Comparison of ENCODE assay signal across 25 mouse cellular contexts in genomic region chr1:115512632-115513031, GRCm38 (mm10).
DNase-seq lines count a peak whose midpoint lies in the region; ATAC-seq and TF ChIP-seq lines count a peak whose summit lies in the region.
"Had no signal": no experiment of that assay in that cellular context is flagged by ENCODE, and none has a peak within 500 bp of the region (broad histone marks: within the 10 kb centered on the region; RNA-seq: fewer than 3 reads in every experiment).

No protein-coding gene starts in this region.

- H3K36me3 ChIP-seq in kidney, embryonic 14.5 days (ENCODE audit: control insufficient read depth, insufficient read depth, low read length): no peaks in the 10 kb centered on the region
- no peaks in the 10 kb centered on the region for H3K36me3 ChIP-seq in kidney, adult 2 months (ENCODE audit: control insufficient read depth, insufficient read depth, low read length)
- H3K36me3 ChIP-seq: embryonic facial prominence, embryonic 12.5 days; embryonic facial prominence, embryonic 15.5 days; heart, embryonic 10.5 days; heart, embryonic 13.5 days had no signal

- TF ChIP-seq CTCF in kidney, adult 2 months (conservative IDR thresholded peaks at IDR 0.05; ENCODE audit: insufficient read depth, insufficient read length, low read depth, low read length): no peak

- H3K4me3 ChIP-seq in kidney, embryonic 14.5 days (ENCODE audit: low read length): no peak overlapping the region
- no peak overlapping the region for H3K4me3 ChIP-seq in kidney, adult 2 months (ENCODE audit: insufficient read depth, low read depth, low read length)
- H3K4me3 ChIP-seq: embryonic facial prominence, embryonic 12.5 days; embryonic facial prominence, embryonic 15.5 days; gastrocnemius, adult 2 months; heart, embryonic 10.5 days; heart, embryonic 13.5 days had no signal

- H3K4me2 ChIP-seq in kidney, embryonic 14.5 days (replicated peaks; ENCODE audit: low read depth, low read length): no peak overlapping the region
- H3K4me2 ChIP-seq: embryonic facial prominence, embryonic 12.5 days; embryonic facial prominence, embryonic 15.5 days; heart, embryonic 13.5 days; hindbrain, embryonic 14.5 days had no signal

- no peaks in the 10 kb centered on the region for H3K4me1 ChIP-seq in kidney, embryonic 14.5 days (ENCODE audit: control insufficient read depth, insufficient read depth, low read length)
- no peaks in the 10 kb centered on the region for H3K4me1 ChIP-seq in kidney, adult 2 months (ENCODE audit: control insufficient read depth, insufficient read depth, low read length)
- H3K4me1 ChIP-seq: embryonic facial prominence, embryonic 12.5 days; embryonic facial prominence, embryonic 15.5 days; heart, embryonic 10.5 days had no signal

- no peaks in the 10 kb centered on the region for H3K27me3 ChIP-seq in kidney, embryonic 14.5 days (ENCODE audit: control insufficient read depth, insufficient read depth, low read length)
- H3K27me3 ChIP-seq in kidney, adult 2 months (replicated peaks; ENCODE audit: control insufficient read depth, insufficient read depth, low read length): no peaks in the 10 kb centered on the region
- H3K27me3 ChIP-seq: embryonic facial prominence, embryonic 12.5 days; embryonic facial prominence, embryonic 15.5 days; heart, embryonic 13.5 days had no signal

- TF ChIP-seq POLR2A in kidney, adult 2 months (IDR thresholded peaks at IDR 0.05; ENCODE audit: low read depth, low read length): no peak

- peak; percentile 55; the same call in 1 of the 2 replicates for ATAC-seq in kidney, embryonic 14.5 days (ENCODE audit: low FRiP score, low TSS enrichment)
- ATAC-seq: CD4-positive, CD25-positive, alpha-beta regulatory T cell, adult 4 months; forebrain, embryonic 14.5 days; forebrain, postnatal 0 days had no signal

- no peak overlapping the region for H3K27ac ChIP-seq in kidney, embryonic 14.5 days (ENCODE audit: low read depth, low read length)
- H3K27ac ChIP-seq in kidney, adult 2 months (ENCODE audit: insufficient read depth, low read depth, low read length): no peak overlapping the region
- H3K27ac ChIP-seq: embryonic facial prominence, embryonic 12.5 days; embryonic facial prominence, embryonic 15.5 days; gastrocnemius, adult 2 months; heart, embryonic 10.5 days; heart, embryonic 13.5 days; hindbrain, embryonic 14.5 days had no signal

- no peak overlapping the region for H3K9ac ChIP-seq in kidney, embryonic 14.5 days (ENCODE audit: low read depth, low read length)
- H3K9ac ChIP-seq: embryonic facial prominence, embryonic 12.5 days; embryonic facial prominence, embryonic 15.5 days; forebrain, postnatal 0 days; heart, embryonic 13.5 days; hindbrain, embryonic 14.5 days had no signal

- H3K9me3 ChIP-seq in kidney, embryonic 14.5 days (ENCODE audit: control insufficient read depth, low read length): no peaks in the 10 kb centered on the region
- H3K9me3 ChIP-seq: embryonic facial prominence, embryonic 12.5 days; embryonic facial prominence, embryonic 15.5 days; heart, embryonic 10.5 days; heart, embryonic 13.5 days had no signal

- no peak for DNase-seq in kidney, postnatal 36 days
- DNase-seq in kidney, postnatal 4 days: peak; percentile 3 to 5
- DNase-seq in kidney, adult 2 months: no peak
- DNase-seq in testis, postnatal 10 days (ENCODE audit: low spot score): peak; percentile 45
- DNase-seq in testis, postnatal 14 days (ENCODE audit: low spot score): peak; percentile 43
- DNase-seq: adrenal gland, adult 2 months; adrenal gland, postnatal 14 days; cerebellum, adult 11 months; cerebellum, adult 2 months; cerebellum, adult 9-11 months; cerebellum, postnatal 25 days; forebrain, postnatal 0 days; gastrocnemius, adult 2 months; gastrocnemius, postnatal 14 days; heart, adult 18-20 months; heart, postnatal 14 days; heart, postnatal 4 days had no signal

Comparison
In these comparisons a context has a peak if more than half of its experiments do, and no peak if none do; other contexts are left out.
1. DNase-seq: peak in kidney, postnatal 4 days (2 of 2), testis, postnatal 10 days (single experiment) and testis, postnatal 14 days (single experiment); none in kidney, postnatal 36 days (0 of 2) and kidney, adult 2 months (single experiment).